Mouse (Mus musculus): ENCODE results near the gene Zfp248. TPM values are rescaled to one million over a fixed set of nuclear protein-coding genes. Genes with fewer than 3 reads are reported as not detected.

The Zfp248 gene
- polyA plus RNA-seq (2012; rRNA removed) = 1.0 and 1.1 TPM in 2 replicates

- no peak for DNase-seq (ENCODE audit: low read depth)
Observed at GRCm38 (mm10) chr6:118455042-118455631, at the start of gene Zfp248. TSS of gene Zfp248 (minus strand) at chr6:118455528.

GRCm38 (mm10) chr6:118499010-118499409 is 43.7 kb upstream of the Zfp248 start:
- DNase-seq (ENCODE audit: low read depth) = no peak

GRCm38 (mm10) chr6:118482125-118482524 is 26.8 kb upstream of the Zfp248 start:
- DNase-seq (ENCODE audit: low read depth) = no peak

- DNase-seq (ENCODE audit: low read depth) = no peak
Observed at GRCm38 (mm10) chr6:118478957-118479708, 23.8 kb upstream of the Zfp248 start, which contains the start of gene Zfp9. TSS of gene Zfp9 (minus strand) at chr6:118479320.

GRCm38 (mm10) chr6:118477875-118478785 is 22.8 kb upstream of the Zfp248 start:
- no peak for DNase-seq (ENCODE audit: low read depth)

- no peak for DNase-seq (ENCODE audit: low read depth)
Observed at GRCm38 (mm10) chr6:118462069-118462705, 6.9 kb upstream of the Zfp248 start.

- no peak for DNase-seq (ENCODE audit: low read depth)
Observed at GRCm38 (mm10) chr6:118457726-118458125, 2.4 kb upstream of the Zfp248 start.

GRCm38 (mm10) chr6:118454452-118454851 is 876 bp downstream of the Zfp248 start:
- DNase-seq (ENCODE audit: low read depth) = no peak

- DNase-seq (ENCODE audit: low read depth) = no peak
Observed at GRCm38 (mm10) chr6:118431502-118431901, 23.8 kb downstream of the Zfp248 start.

GRCm38 (mm10) chr6:118426666-118427065 is 28.7 kb downstream of the Zfp248 start:
- no peak for DNase-seq (ENCODE audit: low read depth)

- peak; percentile 84 for DNase-seq (ENCODE audit: low read depth)
Observed at GRCm38 (mm10) chr6:118419050-118419920, 36.0 kb downstream of the Zfp248 start, which contains the start of gene Bms1. TSS of gene Bms1 (minus strand) at chr6:118419474.

- DNase-seq (ENCODE audit: low read depth) = no peak
Observed at GRCm38 (mm10) chr6:118410428-118410827, 44.9 kb downstream of the Zfp248 start.

- DNase-seq (ENCODE audit: low read depth) = no peak
Observed at GRCm38 (mm10) chr6:118408510-118408909, 46.8 kb downstream of the Zfp248 start.

- DNase-seq (ENCODE audit: low read depth) = no peak
Observed at GRCm38 (mm10) chr6:118406421-118406820, 48.9 kb downstream of the Zfp248 start.

GRCm38 (mm10) chr6:118390746-118391145 is 64.6 kb downstream of the Zfp248 start:
- DNase-seq (ENCODE audit: low read depth) = no peak

- no peak for DNase-seq (ENCODE audit: low read depth)
Observed at GRCm38 (mm10) chr6:118385962-118386361, 69.4 kb downstream of the Zfp248 start.

- no peak for DNase-seq (ENCODE audit: low read depth)
Observed at GRCm38 (mm10) chr6:118381234-118381633, 74.1 kb downstream of the Zfp248 start.

- no peak for DNase-seq (ENCODE audit: low read depth)
Observed at GRCm38 (mm10) chr6:118380630-118381029, 74.7 kb downstream of the Zfp248 start.

- no peak for DNase-seq (ENCODE audit: low read depth)
Observed at GRCm38 (mm10) chr6:118379451-118380167, 75.7 kb downstream of the Zfp248 start.

- no peak for DNase-seq (ENCODE audit: low read depth)
Observed at GRCm38 (mm10) chr6:118377611-118378010, 77.7 kb downstream of the Zfp248 start.

Measured in gonadal fat pad, adult 2 months (tissue).